20 mouse cellular contexts compared by ENCODE assay signal in genomic region chr11:51671376-51671775, GRCm38 (mm10). TPM values are rescaled to one million over a fixed set of nuclear protein-coding genes. Genes with fewer than 3 reads are reported as not detected.
A peak's percentile ranks its signal among the peaks of the same experiment; 100 is the strongest.
DNase-seq lines count a peak whose midpoint lies in the region; ATAC-seq and TF ChIP-seq lines count a peak whose summit lies in the region.
"Had no signal": no experiment of that assay in that cellular context is flagged by ENCODE, and none has a peak within 500 bp of the region (broad histone marks: within the 10 kb centered on the region; RNA-seq: fewer than 3 reads in every experiment).

No protein-coding gene starts in this region.

- H3K36me3 ChIP-seq in lung, embryonic 14.5 days (ENCODE audit: insufficient read depth) = no peaks in the 10 kb centered on the region
- H3K36me3 ChIP-seq in forebrain, embryonic 13.5 days (ENCODE audit: poor library complexity, severe bottlenecking) = no peaks in the 10 kb centered on the region
- no peaks in the 10 kb centered on the region for H3K36me3 ChIP-seq in hindbrain, embryonic 10.5 days
- H3K36me3 ChIP-seq: embryonic facial prominence, embryonic 12.5 days; forebrain, embryonic 12.5 days; heart, embryonic 13.5 days had no signal

- H3K27me3 ChIP-seq in lung, embryonic 14.5 days (ENCODE audit: insufficient read depth, low read length) = no peaks in the 10 kb centered on the region
- no peaks in the 10 kb centered on the region for H3K27me3 ChIP-seq in forebrain, embryonic 13.5 days
- no peaks in the 10 kb centered on the region for H3K27me3 ChIP-seq in hindbrain, embryonic 10.5 days (ENCODE audit: insufficient read depth, poor library complexity, severe bottlenecking)
- H3K27me3 ChIP-seq: CH12.LX; embryonic facial prominence, embryonic 12.5 days; forebrain, embryonic 12.5 days; heart, embryonic 13.5 days had no signal

- H3K9ac ChIP-seq in lung, embryonic 14.5 days = no peak overlapping the region
- H3K9ac ChIP-seq in forebrain, embryonic 13.5 days = no peak overlapping the region
- H3K9ac ChIP-seq: embryonic facial prominence, embryonic 12.5 days; forebrain, embryonic 12.5 days; forebrain, postnatal 0 days; heart, embryonic 13.5 days; hindbrain, embryonic 14.5 days had no signal

- peak; percentile 37 for DNase-seq in lung, embryonic 14.5 days
- no peak for DNase-seq in lung, postnatal 14 days
- peak; percentile 60 for DNase-seq in 416B (ENCODE audit: low read depth)
- peak; percentile 71 for DNase-seq in NIH3T3 (ENCODE audit: low read depth)
- DNase-seq in hindbrain, embryonic 10.5 days (ENCODE audit: low spot score) = no peak
- DNase-seq: adrenal gland, postnatal 10 days; cerebellum, adult 11 months; cerebellum, adult 8-10 months; cerebellum, postnatal 14 days; embryo, embryonic 11 days; forebrain, postnatal 0 days; gastrocnemius, postnatal 14 days; heart, postnatal 4 days had no signal

- WGBS in lung, embryonic 14.5 days = 71% methylated on average over 2 of the region's 2 CpGs
- 71% methylated on average over 2 of the region's 2 CpGs for WGBS in forebrain, embryonic 13.5 days
- 82% methylated on average over 2 of the region's 2 CpGs for WGBS in hindbrain, embryonic 10.5 days

- no peaks in the 10 kb centered on the region for H3K9me3 ChIP-seq in lung, embryonic 14.5 days (ENCODE audit: low read depth, low read length)
- H3K9me3 ChIP-seq in forebrain, embryonic 13.5 days (replicated peaks) = no peaks in the 10 kb centered on the region
- no peaks in the 10 kb centered on the region for H3K9me3 ChIP-seq in hindbrain, embryonic 10.5 days
- H3K9me3 ChIP-seq: embryonic facial prominence, embryonic 12.5 days; forebrain, embryonic 12.5 days; heart, embryonic 13.5 days had no signal

- H3K4me3 ChIP-seq in lung, embryonic 14.5 days (ENCODE audit: low read depth, low read length) = no peak overlapping the region
- H3K4me3 ChIP-seq in forebrain, embryonic 13.5 days = no peak overlapping the region
- no peak overlapping the region for H3K4me3 ChIP-seq in hindbrain, embryonic 10.5 days
- H3K4me3 ChIP-seq: embryonic facial prominence, embryonic 12.5 days; forebrain, embryonic 12.5 days; heart, embryonic 13.5 days had no signal

- TF ChIP-seq CTCF in lung, embryonic 14.5 days (IDR thresholded peaks at IDR 0.05; ENCODE audit: low read depth) = no peak

- H3K4me2 ChIP-seq in lung, embryonic 14.5 days = no peak overlapping the region
- no peak overlapping the region for H3K4me2 ChIP-seq in forebrain, embryonic 13.5 days
- H3K4me2 ChIP-seq: embryonic facial prominence, embryonic 12.5 days; forebrain, embryonic 12.5 days; heart, embryonic 13.5 days; hindbrain, embryonic 14.5 days had no signal

- no peaks in the 10 kb centered on the region for H3K4me1 ChIP-seq in lung, embryonic 14.5 days (ENCODE audit: insufficient read depth)
- H3K4me1 ChIP-seq in forebrain, embryonic 13.5 days = no peaks in the 10 kb centered on the region
- H3K4me1 ChIP-seq in hindbrain, embryonic 10.5 days (replicated peaks) = no peaks in the 10 kb centered on the region
- H3K4me1 ChIP-seq: forebrain, embryonic 12.5 days; heart, embryonic 13.5 days had no signal

- no peak for ATAC-seq in lung, embryonic 14.5 days (ENCODE audit: insufficient read depth)
- no peak for ATAC-seq in forebrain, embryonic 13.5 days
- ATAC-seq: forebrain, postnatal 0 days; intestine, embryonic 16.5 days had no signal

- no peak overlapping the region for H3K27ac ChIP-seq in lung, embryonic 14.5 days (ENCODE audit: low read depth)
- H3K27ac ChIP-seq in forebrain, embryonic 13.5 days = no peak overlapping the region
- H3K27ac ChIP-seq in hindbrain, embryonic 10.5 days = no peak overlapping the region
- H3K27ac ChIP-seq: embryonic facial prominence, embryonic 12.5 days; forebrain, embryonic 12.5 days; heart, embryonic 13.5 days; hindbrain, embryonic 14.5 days had no signal

RNA-seq across cellular contexts. Expression of gene 0610009B22Rik, which starts 17.3 kb away (rescaled TPM):
- 81.0 and 86.4 TPM in 2 replicates for polyA plus RNA-seq in lung, embryonic 14.5 days (2014; fragmentation: Nextera tagmentation; extraction: Ambion mirVana)
- polyA plus RNA-seq in forebrain, embryonic 13.5 days (2015; fragmentation: Nextera tagmentation; extraction: Ambion mirVana) = 105 and 119 TPM in 2 replicates
- polyA plus RNA-seq in hindbrain, embryonic 10.5 days (2016; fragmentation: Nextera tagmentation; extraction: Ambion mirVana) = 84.3 and 91.5 TPM in 2 replicates

RNA-seq across cellular contexts. Expression of gene D930048N14Rik, which starts 20.6 kb away (rescaled TPM):
- 3.4 TPM in 2 replicates for polyA plus RNA-seq in lung, embryonic 14.5 days (2014; fragmentation: Nextera tagmentation; extraction: Ambion mirVana)
- polyA plus RNA-seq in forebrain, embryonic 13.5 days (2015; fragmentation: Nextera tagmentation; extraction: Ambion mirVana) = 0.44 and 0.54 TPM in 2 replicates
- 0.82 and 1.3 TPM in 2 replicates for polyA plus RNA-seq in hindbrain, embryonic 10.5 days (2016; fragmentation: Nextera tagmentation; extraction: Ambion mirVana)

RNA-seq across cellular contexts. Expression of gene N4bp3, which starts 20.7 kb away (rescaled TPM):
- 35.5 and 39.2 TPM in 2 replicates for polyA plus RNA-seq in lung, embryonic 14.5 days (2014; fragmentation: Nextera tagmentation; extraction: Ambion mirVana)
- 7.7 and 8.4 TPM in 2 replicates for polyA plus RNA-seq in forebrain, embryonic 13.5 days (2015; fragmentation: Nextera tagmentation; extraction: Ambion mirVana)
- 18.3 and 19.5 TPM in 2 replicates for polyA plus RNA-seq in hindbrain, embryonic 10.5 days (2016; fragmentation: Nextera tagmentation; extraction: Ambion mirVana)

RNA-seq across cellular contexts. Expression of gene Rmnd5b, which starts 35.7 kb away (rescaled TPM):
- polyA plus RNA-seq in lung, embryonic 14.5 days (2014; fragmentation: Nextera tagmentation; extraction: Ambion mirVana) = 39.4 and 43.6 TPM in 2 replicates
- polyA plus RNA-seq in forebrain, embryonic 13.5 days (2015; fragmentation: Nextera tagmentation; extraction: Ambion mirVana) = 53.8 and 61.2 TPM in 2 replicates
- polyA plus RNA-seq in hindbrain, embryonic 10.5 days (2016; fragmentation: Nextera tagmentation; extraction: Ambion mirVana) = 38.9 and 45.6 TPM in 2 replicates

RNA-seq across cellular contexts. Expression of gene Nhp2, which starts 51.8 kb away (rescaled TPM):
- polyA plus RNA-seq in lung, embryonic 14.5 days (2014; fragmentation: Nextera tagmentation; extraction: Ambion mirVana) = 178 and 187 TPM in 2 replicates
- polyA plus RNA-seq in forebrain, embryonic 13.5 days (2015; fragmentation: Nextera tagmentation; extraction: Ambion mirVana) = 123 and 141 TPM in 2 replicates
- polyA plus RNA-seq in hindbrain, embryonic 10.5 days (2016; fragmentation: Nextera tagmentation; extraction: Ambion mirVana) = 209 and 250 TPM in 2 replicates

Comparison
In these comparisons a context has a peak if more than half of its experiments do, and no peak if none do; other contexts are left out.
1. DNase-seq: peak in lung, embryonic 14.5 days (single experiment), 416B (single experiment) and NIH3T3 (single experiment); none in lung, postnatal 14 days (single experiment) and hindbrain, embryonic 10.5 days (single experiment).